Mouse (Mus musculus): Measurements from ENCODE around the gene Ywhab.

GRCm38 (mm10) chr2:163953622-163954310 lies 41.0 kb upstream of the Ywhab start:
- TF ChIP-seq CTCF (IDR thresholded peaks at IDR 0.05; ENCODE audit: borderline replicate concordance, insufficient read depth, low read length) (no peak), POLR2A (IDR thresholded peaks at IDR 0.05; ENCODE audit: low read depth, low read length) (no peak)
